24 mouse cellular contexts compared by ENCODE assay signal in genomic region chr12:106748765-106749164, GRCm38 (mm10).
DNase-seq lines count a peak whose midpoint lies in the region; ATAC-seq lines count a peak whose summit lies in the region.
"Had no signal": no experiment of that assay in that cellular context is flagged by ENCODE, and none has a peak within 500 bp of the region (broad histone marks: within the 10 kb centered on the region; RNA-seq: fewer than 3 reads in every experiment).

No protein-coding gene starts in this region.

- H3K27ac ChIP-seq in heart, embryonic 10.5 days: no peak overlapping the region
- H3K27ac ChIP-seq in embryonic facial prominence, embryonic 11.5 days (replicated peaks; ENCODE audit: low read depth, low read length): no peak overlapping the region
- H3K27ac ChIP-seq in limb, embryonic 10.5 days: no peak overlapping the region; the same call in 1 of the 2 replicates
- no peak overlapping the region for H3K27ac ChIP-seq in forebrain, embryonic 15.5 days (replicated peaks)
- H3K27ac ChIP-seq: forebrain, embryonic 10.5 days; forebrain, embryonic 13.5 days; heart, adult 2 months; hindbrain, embryonic 12.5 days; intestine, embryonic 15.5 days had no signal

- H3K36me3 ChIP-seq in heart, embryonic 10.5 days: no peaks in the 10 kb centered on the region
- H3K36me3 ChIP-seq in embryonic facial prominence, embryonic 11.5 days (replicated peaks; ENCODE audit: control insufficient read depth, insufficient read depth, low read depth, low read length): no peaks in the 10 kb centered on the region
- H3K36me3 ChIP-seq in limb, embryonic 10.5 days: no peaks in the 10 kb centered on the region
- no peaks in the 10 kb centered on the region for H3K36me3 ChIP-seq in forebrain, embryonic 15.5 days
- H3K36me3 ChIP-seq: forebrain, embryonic 10.5 days; hindbrain, embryonic 12.5 days; intestine, embryonic 15.5 days had no signal

- H3K9ac ChIP-seq in embryonic facial prominence, embryonic 11.5 days (replicated peaks; ENCODE audit: low read length): no peak overlapping the region
- no peak overlapping the region for H3K9ac ChIP-seq in forebrain, embryonic 15.5 days (replicated peaks)
- H3K9ac ChIP-seq: forebrain, embryonic 13.5 days; hindbrain, embryonic 12.5 days; intestine, embryonic 15.5 days had no signal

- DNase-seq in heart, adult 11 months: peak; percentile 53
- DNase-seq in heart, embryonic 10.5 days (ENCODE audit: low spot score): no peak
- DNase-seq in embryonic facial prominence, embryonic 11.5 days (ENCODE audit: low spot score): peak; percentile 76
- DNase-seq in limb, embryonic 10.5 days (ENCODE audit: low spot score): peak; percentile 43
- peak; percentile 31 for DNase-seq in mesoderm, embryonic 11.5 days (ENCODE audit: low read depth, low spot score)
- DNase-seq in layer of hippocampus, postnatal 10 days (ENCODE audit: low spot score in 2 of 2): no peak
- no peak for DNase-seq in gastrocnemius, adult 18-20 months (ENCODE audit: low spot score)
- DNase-seq: adrenal gland, adult 2 months; adrenal gland, postnatal 14 days; cerebellum, adult 11-12 months; cerebellum, adult 8-10 months; cerebellum, postnatal 10 days; cerebellum, postnatal 36 days; gastrocnemius, postnatal 25 days; heart, adult 2 months; kidney, adult 11 months had no signal

- H3K4me2 ChIP-seq in embryonic facial prominence, embryonic 11.5 days (ENCODE audit: low read depth, low read length): no peak overlapping the region
- H3K4me2 ChIP-seq in forebrain, embryonic 15.5 days (replicated peaks): no peak overlapping the region
- H3K4me2 ChIP-seq: forebrain, embryonic 13.5 days; heart, embryonic 11.5 days; hindbrain, embryonic 12.5 days; intestine, embryonic 15.5 days had no signal

- no peak for ATAC-seq in embryonic facial prominence, embryonic 11.5 days (replicated peaks; ENCODE audit: insufficient number of reproducible peaks, low FRiP score, low TSS enrichment, low read depth)
- ATAC-seq in forebrain, embryonic 15.5 days (replicated peaks): no peak
- ATAC-seq: CD4-positive, CD25-positive, alpha-beta regulatory T cell, adult 4 months; forebrain, embryonic 13.5 days; hindbrain, embryonic 16.5 days; intestine, embryonic 15.5 days had no signal

- WGBS in heart, embryonic 10.5 days: 80% methylated on average over 8 of the region's 8 CpGs
- WGBS in embryonic facial prominence, embryonic 11.5 days: 48% methylated on average over 8 of the region's 8 CpGs
- 23% methylated on average over 8 of the region's 8 CpGs for WGBS in limb, embryonic 10.5 days
- 85% methylated on average over 8 of the region's 8 CpGs for WGBS in forebrain, embryonic 15.5 days

- peaks cover 1% of the 10 kb centered on the region; the same call in 1 of the 2 replicates for H3K4me1 ChIP-seq in heart, embryonic 10.5 days
- no peaks in the 10 kb centered on the region for H3K4me1 ChIP-seq in embryonic facial prominence, embryonic 11.5 days (ENCODE audit: control insufficient read depth, insufficient read depth, low read length)
- H3K4me1 ChIP-seq in limb, embryonic 10.5 days: peaks cover 11% of the 10 kb centered on the region
- no peaks in the 10 kb centered on the region for H3K4me1 ChIP-seq in forebrain, embryonic 15.5 days
- H3K4me1 ChIP-seq: forebrain, embryonic 10.5 days; forebrain, embryonic 13.5 days; hindbrain, embryonic 12.5 days; intestine, embryonic 15.5 days had no signal

- no peaks in the 10 kb centered on the region for H3K27me3 ChIP-seq in heart, embryonic 10.5 days (ENCODE audit: insufficient read depth, poor library complexity, severe bottlenecking)
- no peaks in the 10 kb centered on the region for H3K27me3 ChIP-seq in embryonic facial prominence, embryonic 11.5 days (ENCODE audit: control insufficient read depth, insufficient read depth, low read length)
- no peaks in the 10 kb centered on the region for H3K27me3 ChIP-seq in limb, embryonic 10.5 days (ENCODE audit: low read depth, poor library complexity, severe bottlenecking)
- H3K27me3 ChIP-seq in forebrain, embryonic 15.5 days: no peaks in the 10 kb centered on the region
- H3K27me3 ChIP-seq: forebrain, embryonic 13.5 days; hindbrain, embryonic 12.5 days; intestine, embryonic 15.5 days had no signal

- H3K4me3 ChIP-seq in heart, embryonic 10.5 days: no peak overlapping the region
- H3K4me3 ChIP-seq in embryonic facial prominence, embryonic 11.5 days (ENCODE audit: low read depth, low read length): no peak overlapping the region
- H3K4me3 ChIP-seq in limb, embryonic 10.5 days: no peak overlapping the region
- H3K4me3 ChIP-seq in forebrain, embryonic 15.5 days: no peak overlapping the region
- H3K4me3 ChIP-seq: forebrain, embryonic 10.5 days; forebrain, embryonic 13.5 days; heart, adult 2 months; hindbrain, embryonic 12.5 days; intestine, embryonic 15.5 days had no signal

- H3K9me3 ChIP-seq in heart, embryonic 10.5 days: no peaks in the 10 kb centered on the region
- no peaks in the 10 kb centered on the region for H3K9me3 ChIP-seq in embryonic facial prominence, embryonic 11.5 days (replicated peaks; ENCODE audit: control insufficient read depth, low read length)
- no peaks in the 10 kb centered on the region for H3K9me3 ChIP-seq in limb, embryonic 10.5 days (replicated peaks)
- H3K9me3 ChIP-seq in forebrain, embryonic 15.5 days: no peaks in the 10 kb centered on the region
- H3K9me3 ChIP-seq: forebrain, embryonic 10.5 days; hindbrain, embryonic 12.5 days; intestine, embryonic 15.5 days had no signal

Comparison
In these comparisons a context has a peak if more than half of its experiments do, and no peak if none do; other contexts are left out.
1. DNase-seq: peak in heart, adult 11 months (single experiment), embryonic facial prominence, embryonic 11.5 days (single experiment), limb, embryonic 10.5 days (single experiment) and mesoderm, embryonic 11.5 days (single experiment); none in heart, embryonic 10.5 days (single experiment), layer of hippocampus, postnatal 10 days (0 of 2) and gastrocnemius, adult 18-20 months (single experiment).